Mouse (Mus musculus) limb, embryonic 15.5 days (tissue): Measurements from ENCODE around the gene Pgam2. TPM values are rescaled to one million over a fixed set of nuclear protein-coding genes. Genes with fewer than 3 reads are reported as not detected.

Experiments used
- ATAC-seq: fragments of 200-750 bp; cut with Nextera tagmentation; 2 replicates; pipeline ENCODE4 v1.8.0; 2017; ENCODE audit warnings: low read depth, moderate TSS enrichment; ENCODE audit not compliant: insufficient number of reproducible peaks, low FRiP score, low TSS enrichment
- H3K27ac ChIP-seq: fragments of 300-500 bp; sonication (generic); 2 replicates; pipeline ENCODE4 v1.5.1; 2015; ENCODE audit warnings: moderate library complexity, mild to moderate bottlenecking, inconsistent platforms
- H3K27me3 ChIP-seq: fragments of 300-500 bp; sonication (generic); 2 replicates; pipeline ENCODE4 v1.6.1; 2015; ENCODE audit warnings: inconsistent platforms
- H3K36me3 ChIP-seq: fragments of 300-500 bp; sonication (generic); 2 replicates; pipeline ENCODE4 v1.6.1; 2015; ENCODE audit warnings: inconsistent platforms
- H3K4me1 ChIP-seq: fragments of 300-500 bp; sonication (generic); 2 replicates; pipeline ENCODE4 v1.6.1; 2015; ENCODE audit warnings: inconsistent platforms
- H3K4me2 ChIP-seq: fragments of 300-500 bp; sonication (generic); 2 replicates; pipeline ENCODE4 v1.6.1; 2015; ENCODE audit warnings: mild to moderate bottlenecking, inconsistent platforms
- H3K4me3 ChIP-seq: fragments of 300-500 bp; sonication (generic); 2 replicates; pipeline ENCODE4 v1.5.1; 2015; ENCODE audit warnings: mild to moderate bottlenecking, inconsistent platforms
- H3K9ac ChIP-seq: fragments of 300-500 bp; sonication (generic); 2 replicates; pipeline ENCODE4 v1.6.1; 2015; ENCODE audit warnings: inconsistent platforms
- H3K9me3 ChIP-seq: fragments of 300-500 bp; sonication (generic); 2 replicates; pipeline ENCODE4 v1.6.1; 2016; ENCODE audit warnings: inconsistent platforms
- WGBS: fragments of 180-500 bp; shearing (Covaris S2); methylation state at CpG from one replicate; pipeline ENCODE4 v1.1.7; 2015; 5-methylcytosine and 5-hydroxymethylcytosine counted together
- polyA plus RNA-seq: library from polyadenylated mRNA; unstranded; fragments of >200 nt; fragmentation: Nextera tagmentation; extraction: Ambion mirVana; gene quantifications from 2 replicates; pipeline ENCODE4 v1.2.1, GENCODE M21; 2015

Pgam2 gene
- 68.7 and 217 TPM in 2 replicates for polyA plus RNA-seq

DNA sequence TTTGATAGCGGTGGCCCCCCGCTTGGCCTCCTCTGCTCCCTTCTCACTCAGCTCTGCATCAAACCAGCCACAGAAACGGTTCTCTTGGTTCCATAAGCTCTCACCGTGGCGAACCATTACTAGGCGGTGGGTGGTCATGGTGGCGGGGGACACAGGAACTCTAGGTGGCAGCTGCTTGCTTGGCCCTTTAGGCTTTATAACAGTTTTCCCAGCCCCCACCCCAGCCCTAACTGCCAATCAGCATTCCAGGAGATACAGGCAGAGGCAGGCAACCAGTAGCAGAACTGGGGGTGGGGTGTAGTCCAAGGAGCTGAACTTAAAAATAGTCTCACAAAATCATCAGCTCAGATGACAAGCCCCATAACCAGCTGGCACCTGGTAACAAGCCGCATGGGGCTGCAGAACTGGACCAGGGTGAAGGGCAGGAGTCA lies at the start of gene Pgam2:
Pgam2 (minus strand) TSS at position 183 of the 431 bp plus-strand sequence.
- Histone ChIP-seq H3K9ac (no peak within 1 kb of the TSS), H3K36me3 (peaks cover 28% of the 10 kb centered on the region), H3K4me2 (no peak within 1 kb of the TSS), H3K27ac (peak within 1 kb of the TSS; percentile 65), H3K4me3 (peak within 1 kb of the TSS; percentile 14), H3K27me3 (no peaks in the 10 kb centered on the region), H3K4me1 (peaks cover 21% of the 10 kb centered on the region), H3K9me3 (no peaks in the 10 kb centered on the region)
- ATAC-seq = no peak
- WGBS = 28% methylated on average over 8 of the region's 8 CpGs

DNA sequence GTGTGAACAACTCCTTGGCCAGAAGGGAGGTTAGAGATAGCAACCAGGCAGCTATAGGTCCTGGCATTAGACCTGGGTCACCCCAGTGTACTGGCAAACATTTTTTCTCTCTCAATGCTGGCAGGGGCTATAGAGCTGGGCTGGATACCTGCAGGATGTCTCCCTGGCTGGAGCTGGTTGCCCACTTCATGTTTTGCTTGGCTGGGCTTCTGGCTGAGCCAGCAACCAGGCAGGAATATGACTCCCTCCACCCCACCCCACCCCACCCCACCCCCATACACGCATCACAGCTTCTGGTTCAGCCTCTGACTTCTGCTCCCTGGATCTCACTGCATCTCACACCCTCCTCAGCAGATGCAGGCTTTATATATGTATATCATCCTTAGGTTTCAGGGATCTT lies 48.8 kb upstream of the Pgam2 start:
- Histone ChIP-seq H3K4me3 (no peak overlapping the region), H3K27ac (peak overlapping the region; percentile 40; the same call in 1 of the 2 replicates), H3K9me3 (no peaks in the 10 kb centered on the region), H3K36me3 (no peaks in the 10 kb centered on the region), H3K27me3 (no peaks in the 10 kb centered on the region), H3K4me1 (peaks cover 36% of the 10 kb centered on the region), H3K4me2 (no peak overlapping the region), H3K9ac (no peak overlapping the region)
- no peak for ATAC-seq
- 29% methylated on average over 1 of the region's 1 CpGs for WGBS

- H3K4me1 ChIP-seq = peaks cover 35% of the 10 kb centered on the region
- no peaks in the 10 kb centered on the region for H3K36me3 ChIP-seq
- no peaks in the 10 kb centered on the region for H3K9me3 ChIP-seq
- no peak for ATAC-seq
- WGBS = 49% methylated on average over 4 of the region's 4 CpGs
- H3K27me3 ChIP-seq = no peaks in the 10 kb centered on the region
- peak overlapping the region; percentile 40; the same call in 1 of the 2 replicates for H3K27ac ChIP-seq
- no peak overlapping the region for H3K4me2 ChIP-seq
- no peak overlapping the region for H3K4me3 ChIP-seq
- H3K9ac ChIP-seq = no peak overlapping the region
Measured at GRCm38 (mm10) chr11:5851021-5851736, 47.6 kb upstream of the Pgam2 start.

- Histone ChIP-seq H3K4me1 (peaks cover 29% of the 10 kb centered on the region), H3K27ac (no peak overlapping the region; the same call in 1 of the 2 replicates), H3K27me3 (no peaks in the 10 kb centered on the region), H3K4me3 (no peak overlapping the region), H3K9ac (no peak overlapping the region), H3K9me3 (no peaks in the 10 kb centered on the region), H3K4me2 (no peak overlapping the region), H3K36me3 (no peaks in the 10 kb centered on the region)
- WGBS = 41% methylated on average over 5 of the region's 5 CpGs
- ATAC-seq = no peak
Measured at GRCm38 (mm10) chr11:5850452-5850851, 46.9 kb upstream of the Pgam2 start.

DNA sequence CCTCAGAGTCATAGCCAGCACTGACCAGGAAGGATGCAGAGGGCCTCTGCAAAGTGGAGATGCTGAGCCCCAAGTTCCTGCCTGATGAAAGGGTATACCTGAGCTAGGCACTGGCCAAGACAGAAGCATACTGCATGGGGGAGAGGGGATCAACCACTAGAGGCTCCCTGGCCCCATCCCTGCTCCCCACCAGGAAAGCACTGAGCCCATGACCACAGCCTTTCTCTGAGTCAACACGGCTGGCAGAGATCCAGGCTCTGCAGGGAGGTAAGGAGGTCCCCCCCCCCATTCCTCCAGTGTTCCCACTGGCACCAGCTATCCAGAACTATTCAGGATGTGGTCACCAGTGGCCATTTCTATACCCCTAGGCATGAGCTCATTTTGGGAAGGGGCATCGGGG lies 45.8 kb upstream of the Pgam2 start:
- WGBS = 59% methylated on average over 2 of the region's 2 CpGs
- Histone ChIP-seq H3K4me1 (peaks cover 29% of the 10 kb centered on the region), H3K4me3 (no peak overlapping the region), H3K4me2 (no peak overlapping the region), H3K27me3 (no peaks in the 10 kb centered on the region), H3K27ac (peak overlapping the region; percentile 39), H3K9me3 (no peaks in the 10 kb centered on the region), H3K36me3 (no peaks in the 10 kb centered on the region), H3K9ac (no peak overlapping the region)
- ATAC-seq = no peak

DNA sequence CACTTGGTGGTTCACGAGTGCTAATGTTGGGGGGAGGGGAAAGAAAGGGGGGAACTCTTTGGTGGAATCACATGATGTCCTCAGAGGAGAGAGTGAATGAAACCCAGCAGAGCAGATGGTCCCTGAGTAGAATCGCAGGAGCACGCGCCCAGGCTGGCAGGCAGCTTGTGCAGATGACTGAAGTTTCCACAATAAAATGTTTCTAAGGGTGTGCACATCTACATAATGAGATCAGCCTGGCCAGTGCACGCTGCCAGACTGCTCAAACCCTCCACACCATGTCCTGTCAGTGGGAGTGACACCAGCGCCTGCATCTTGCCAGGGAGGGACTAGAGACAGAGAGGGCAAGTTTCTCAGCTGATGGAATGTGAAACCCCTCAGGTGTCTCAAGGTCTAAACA lies 45.2 kb upstream of the Pgam2 start:
- H3K27ac ChIP-seq = peak overlapping the region; percentile 39; the same call in 1 of the 2 replicates
- WGBS = 25% methylated on average over 6 of the region's 6 CpGs
- no peak overlapping the region for H3K4me2 ChIP-seq
- no peaks in the 10 kb centered on the region for H3K9me3 ChIP-seq
- H3K27me3 ChIP-seq = no peaks in the 10 kb centered on the region
- H3K36me3 ChIP-seq = no peaks in the 10 kb centered on the region
- peaks cover 29% of the 10 kb centered on the region for H3K4me1 ChIP-seq
- H3K4me3 ChIP-seq = no peak overlapping the region
- no peak overlapping the region for H3K9ac ChIP-seq
- peak; percentile 65 for ATAC-seq

DNA sequence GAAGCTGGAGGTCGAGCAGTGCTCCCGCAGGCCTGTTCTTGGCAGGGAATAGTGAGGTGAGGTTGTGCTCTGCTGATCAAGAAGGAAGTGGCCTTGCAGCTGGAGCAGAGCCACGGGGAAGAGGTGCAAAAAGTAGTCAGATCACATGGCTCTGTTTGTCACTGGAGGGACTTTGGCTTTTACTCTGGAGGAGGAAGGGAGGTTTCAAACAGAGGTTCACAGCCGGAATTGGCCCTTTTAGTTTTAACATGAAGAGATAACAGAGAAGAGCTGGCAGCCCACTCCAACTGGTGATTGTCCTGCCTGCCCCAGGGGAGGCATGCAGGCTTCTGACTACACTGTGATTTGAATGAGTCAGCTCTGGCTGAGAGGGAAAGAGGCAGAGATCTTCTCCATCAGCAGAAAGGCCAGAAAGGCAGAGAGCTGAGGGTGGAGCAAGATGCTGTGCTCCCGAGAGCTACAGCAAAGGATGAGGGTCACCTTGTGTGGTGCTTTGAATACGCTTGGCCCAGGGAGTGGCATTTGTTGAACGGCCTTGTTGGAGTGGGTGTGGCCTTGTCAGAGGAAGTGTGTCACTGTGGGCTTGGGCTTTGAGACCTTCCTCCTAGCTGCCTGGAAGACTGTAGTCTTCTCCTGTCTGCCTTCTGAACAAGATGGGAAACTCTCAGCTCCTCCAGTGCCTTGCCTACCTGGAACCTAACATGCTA lies 43.3 kb upstream of the Pgam2 start:
- 55% methylated on average over 7 of the region's 7 CpGs for WGBS
- no peak overlapping the region for H3K4me2 ChIP-seq

DNA sequence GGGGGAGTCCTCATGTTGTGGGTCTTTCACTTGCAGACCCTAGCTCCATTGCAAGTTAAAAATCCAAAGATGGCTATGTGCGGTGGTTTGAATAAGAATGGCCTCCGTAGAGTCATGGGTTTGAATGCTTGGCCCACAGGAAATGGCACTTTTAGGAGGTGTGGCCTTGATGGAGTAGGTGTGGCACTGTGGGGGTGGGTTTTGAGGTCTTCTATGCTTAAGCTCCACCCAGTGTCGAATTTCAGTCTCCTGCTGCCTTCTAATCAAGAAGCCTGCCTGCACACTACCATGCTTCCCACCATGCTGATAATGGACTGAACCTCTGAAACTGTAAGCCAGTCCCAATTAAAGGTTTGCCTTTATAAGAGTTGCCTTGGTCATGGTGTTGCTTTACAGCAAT lies 39.6 kb upstream of the Pgam2 start:
- Histone ChIP-seq H3K4me2 (no peak overlapping the region), H3K4me3 (no peak overlapping the region), H3K36me3 (no peaks in the 10 kb centered on the region), H3K27ac (no peak overlapping the region), H3K9me3 (no peaks in the 10 kb centered on the region), H3K9ac (no peak overlapping the region), H3K4me1 (peaks cover 13% of the 10 kb centered on the region; the same call in 1 of the 2 replicates), H3K27me3 (no peaks in the 10 kb centered on the region)
- 81% methylated on average over 3 of the region's 3 CpGs for WGBS
- ATAC-seq = no peak

More for the DNA sequence above, 43.3 kb upstream of the Pgam2 start:
- H3K9me3 ChIP-seq = no peaks in the 10 kb centered on the region
- no peak overlapping the region for H3K27ac ChIP-seq
- no peak overlapping the region for H3K4me3 ChIP-seq
- no peaks in the 10 kb centered on the region for H3K36me3 ChIP-seq
- peaks cover 22% of the 10 kb centered on the region for H3K4me1 ChIP-seq
- no peak for ATAC-seq
- H3K9ac ChIP-seq = no peak overlapping the region
- no peaks in the 10 kb centered on the region for H3K27me3 ChIP-seq

GRCm38 (mm10) chr11:5841751-5842150 lies 38.2 kb upstream of the Pgam2 start:
- H3K27me3 ChIP-seq = no peaks in the 10 kb centered on the region
- H3K4me2 ChIP-seq = no peak overlapping the region
- no peak overlapping the region for H3K27ac ChIP-seq
- no peak for ATAC-seq
- WGBS = 82% methylated on average over 2 of the region's 2 CpGs
- no peaks in the 10 kb centered on the region for H3K36me3 ChIP-seq
- H3K4me1 ChIP-seq = peaks cover 16% of the 10 kb centered on the region; the same call in 1 of the 2 replicates
- no peak overlapping the region for H3K4me3 ChIP-seq
- no peak overlapping the region for H3K9ac ChIP-seq
- H3K9me3 ChIP-seq = no peaks in the 10 kb centered on the region

DNA sequence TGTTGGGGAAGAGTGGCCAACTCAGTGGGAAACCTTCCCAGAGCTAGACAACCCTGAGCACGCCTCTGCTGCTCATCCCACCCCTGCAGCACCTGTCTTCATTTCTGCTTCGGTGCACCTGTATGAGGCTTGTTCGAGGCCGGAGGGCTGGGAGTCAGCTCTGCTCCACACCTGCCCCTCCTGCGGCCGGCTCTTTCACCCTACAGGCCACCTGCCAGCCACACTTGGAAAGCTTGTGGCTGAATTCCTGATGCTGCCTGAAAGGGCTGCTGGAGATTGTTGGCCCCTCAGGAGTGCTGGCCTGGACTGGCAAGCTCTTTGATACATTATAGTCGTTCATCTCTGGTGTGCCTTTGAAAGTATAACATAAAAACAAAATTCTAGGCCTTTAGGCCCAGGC lies 36.8 kb upstream of the Pgam2 start:
- no peak overlapping the region for H3K4me2 ChIP-seq
- no peaks in the 10 kb centered on the region for H3K9me3 ChIP-seq
- no peaks in the 10 kb centered on the region for H3K27me3 ChIP-seq
- no peak overlapping the region for H3K9ac ChIP-seq
- H3K4me1 ChIP-seq = peaks cover 18% of the 10 kb centered on the region; the same call in 1 of the 2 replicates
- no peak overlapping the region for H3K27ac ChIP-seq
- no peak overlapping the region for H3K4me3 ChIP-seq
- no peaks in the 10 kb centered on the region for H3K36me3 ChIP-seq
- ATAC-seq = no peak
- whole genome bisulfite sequencing = 60% methylated on average over 7 of the region's 7 CpGs

DNA sequence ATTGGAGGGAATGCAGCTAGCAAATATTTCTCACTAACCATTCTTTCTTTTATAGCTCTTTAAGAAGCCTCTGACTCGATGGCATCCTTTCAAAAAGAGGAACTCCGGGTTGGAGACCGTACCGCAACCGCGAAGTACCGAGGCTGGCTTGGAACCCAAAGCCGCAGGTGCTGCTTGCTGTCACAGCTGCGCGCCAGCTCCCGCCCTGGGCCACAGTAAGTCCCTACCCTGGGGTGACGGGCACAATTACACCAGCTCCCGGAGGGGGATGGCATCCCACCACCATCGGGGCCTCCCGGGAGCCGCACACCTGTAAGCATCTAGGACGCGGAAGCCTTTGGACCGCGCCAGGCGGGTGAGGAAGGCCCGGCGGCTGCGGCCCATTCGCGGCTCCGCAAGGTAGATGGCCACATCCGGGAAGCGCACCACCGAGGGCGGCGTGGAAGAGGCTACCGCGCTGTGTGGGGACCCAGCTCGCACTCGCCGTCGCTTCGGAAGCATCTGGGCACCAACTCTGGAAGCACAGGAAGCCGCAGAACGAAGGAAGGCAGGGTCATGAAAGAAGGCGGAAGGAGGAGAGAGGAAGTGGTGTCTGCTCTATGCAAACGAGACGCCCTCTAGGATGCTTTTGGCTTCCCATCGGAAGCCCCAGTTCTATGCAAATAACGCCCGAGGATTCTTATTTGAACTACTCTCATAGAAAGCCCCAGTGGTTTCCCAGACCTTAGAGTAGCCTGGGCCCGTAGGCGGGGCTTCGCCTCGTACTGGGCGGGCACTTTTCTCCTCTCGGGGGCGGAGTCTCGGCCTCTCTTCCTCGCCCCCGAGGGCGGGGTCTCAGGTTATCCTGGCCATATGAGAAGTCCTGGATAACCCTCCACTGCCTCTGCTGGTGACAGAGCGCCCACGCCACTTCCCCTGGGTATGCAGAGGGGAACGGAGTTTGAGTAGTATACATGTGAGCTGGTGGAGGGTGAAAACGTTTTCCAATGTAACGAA lies 34.0 kb upstream of the Pgam2 start, which contains the start of gene Polm:
Polm (minus strand) TSS at position 766 of the 996 bp plus-strand sequence.
- Histone ChIP-seq H3K4me2 (peak within 1 kb of the TSS; percentile 82), H3K9me3 (no peaks in the 10 kb centered on the region), H3K4me3 (peak within 1 kb of the TSS; percentile 61), H3K27ac (peak within 1 kb of the TSS; percentile 86), H3K36me3 (peaks cover 20% of the 10 kb centered on the region), H3K27me3 (no peaks in the 10 kb centered on the region), H3K9ac (peak within 1 kb of the TSS; percentile 64), H3K4me1 (peaks cover 18% of the 10 kb centered on the region; the same call in 1 of the 2 replicates)
- ATAC-seq = peak; percentile 93
- WGBS = under 1% methylated on average over 63 of the region's 63 CpGs
